Mouse (Mus musculus) urinary bladder, adult 18-20 months (tissue): ENCODE data around the gene Mlycd.

ENCODE experiments used
- DNase-seq, 2 experiments: peaks; one replicate each; pipeline ENCODE4 v3.0.0; 2022; ENCODE audit warnings: low spot score in 2 of 2, mixed read lengths in 2 of 2

Gene Mlycd

DNA sequence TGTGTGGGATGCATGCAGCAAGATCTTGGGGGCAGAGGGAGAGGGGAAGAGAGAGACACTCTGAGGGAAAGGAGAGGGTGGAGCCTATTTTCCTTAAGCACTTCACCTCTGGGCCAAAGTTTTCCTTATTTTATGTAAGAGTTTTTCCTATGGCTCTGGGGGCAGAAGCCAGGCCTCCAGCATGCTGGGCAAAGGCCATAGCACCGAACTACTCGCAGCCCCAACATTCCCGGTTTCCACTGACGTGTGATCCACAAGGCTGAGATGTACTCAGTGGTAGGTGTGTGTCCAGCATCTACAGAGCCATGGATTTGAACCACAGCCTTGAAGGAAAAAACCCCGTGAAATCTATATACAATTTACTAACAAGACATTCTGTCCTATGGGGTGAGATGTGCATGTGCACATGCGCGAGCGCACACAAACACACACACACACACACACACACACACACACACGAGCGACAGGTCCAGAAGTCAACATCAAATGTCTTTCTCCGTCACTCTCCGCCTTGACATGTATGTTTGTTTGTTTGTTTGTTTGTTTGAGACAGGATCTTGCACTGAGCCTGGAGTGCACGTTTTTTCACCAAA lies 39.0 kb downstream of the Mlycd start, which contains the start of gene Osgin1:
TSS of gene Osgin1 (plus strand) at position 543 of the 593 bp plus-strand sequence.
- no peak for DNase-seq

DNA sequence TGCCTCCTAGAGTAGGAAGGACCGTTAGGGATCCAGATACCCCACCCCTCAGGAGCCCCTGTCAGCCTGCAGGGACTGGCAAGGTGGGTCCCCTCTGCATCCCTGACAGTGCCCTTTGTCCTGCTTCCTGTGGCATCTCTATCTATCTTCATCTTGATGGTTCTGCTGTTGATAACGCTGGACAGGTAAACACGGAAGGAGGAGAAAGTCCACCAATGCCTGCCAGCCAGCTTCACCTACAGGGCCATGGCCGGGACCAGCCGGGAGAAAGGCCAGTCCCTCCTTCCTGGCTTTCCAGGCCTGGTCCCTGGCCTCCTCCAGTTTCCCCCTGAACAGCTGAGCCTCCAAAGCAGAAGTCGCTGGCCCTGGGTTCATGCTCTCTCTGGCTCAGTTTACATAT lies 39.9 kb downstream of the Mlycd start:
- no peak for DNase-seq

DNA sequence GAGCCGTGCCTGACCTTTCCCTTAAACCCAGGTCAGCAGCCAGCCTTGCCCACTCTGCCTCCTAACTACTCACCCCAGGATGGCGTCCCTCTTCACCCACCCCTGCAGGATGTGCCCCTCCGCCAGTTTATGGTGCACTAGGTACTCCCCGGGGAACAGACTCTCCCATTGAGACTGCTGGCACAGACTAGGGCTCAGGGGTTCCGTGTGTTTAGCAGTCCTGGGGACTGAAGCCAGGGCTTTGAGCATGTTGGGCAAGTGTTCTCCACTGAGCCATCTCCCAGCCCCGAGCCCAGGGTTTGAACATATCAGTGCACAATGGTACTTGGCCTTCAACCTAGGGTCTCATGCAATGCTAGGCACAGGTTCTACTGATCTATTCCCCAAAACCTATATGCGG lies 40.8 kb downstream of the Mlycd start:
- no peak for DNase-seq

DNA sequence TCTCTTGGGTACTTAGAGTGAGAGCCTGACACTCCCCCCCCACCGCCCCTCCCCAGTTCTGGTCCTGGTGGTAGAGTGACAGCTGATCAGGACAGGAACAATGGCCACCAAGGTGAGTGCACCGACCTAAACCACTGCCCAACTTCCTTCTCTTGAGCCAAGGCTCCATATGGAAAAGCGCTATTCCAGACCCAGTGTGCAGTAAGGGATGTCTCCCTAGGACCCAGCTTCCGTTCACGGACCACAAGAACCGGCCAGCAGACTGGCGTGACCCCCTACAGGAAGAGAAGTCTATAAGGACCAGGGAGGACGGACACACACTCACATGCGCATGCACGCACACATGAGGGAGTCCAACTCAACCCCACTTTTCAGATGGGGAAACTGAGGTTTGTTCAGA lies 41.7 kb downstream of the Mlycd start:
- no peak for DNase-seq

DNA sequence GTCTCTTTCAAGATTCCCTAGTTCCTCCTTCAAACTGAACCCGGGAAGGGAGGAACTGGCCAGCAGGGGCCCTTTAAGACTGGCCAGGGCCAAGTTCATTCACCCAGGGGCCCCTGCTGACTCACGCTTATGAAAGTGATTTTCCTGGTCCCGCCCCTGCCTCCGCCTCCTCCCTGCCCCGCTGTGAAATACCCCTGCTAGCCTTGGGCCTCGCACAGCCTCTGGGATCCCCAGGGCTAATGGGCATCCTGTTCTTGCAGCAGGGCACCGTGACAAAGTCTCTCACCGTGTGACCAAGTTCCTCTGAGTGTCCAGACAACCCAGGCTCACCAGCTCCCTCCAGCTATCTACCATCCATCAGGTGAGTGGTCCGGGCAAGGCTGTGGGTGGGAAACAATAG lies 42.3 kb downstream of the Mlycd start:
- peak; percentile 92 to 93 for DNase-seq

DNA sequence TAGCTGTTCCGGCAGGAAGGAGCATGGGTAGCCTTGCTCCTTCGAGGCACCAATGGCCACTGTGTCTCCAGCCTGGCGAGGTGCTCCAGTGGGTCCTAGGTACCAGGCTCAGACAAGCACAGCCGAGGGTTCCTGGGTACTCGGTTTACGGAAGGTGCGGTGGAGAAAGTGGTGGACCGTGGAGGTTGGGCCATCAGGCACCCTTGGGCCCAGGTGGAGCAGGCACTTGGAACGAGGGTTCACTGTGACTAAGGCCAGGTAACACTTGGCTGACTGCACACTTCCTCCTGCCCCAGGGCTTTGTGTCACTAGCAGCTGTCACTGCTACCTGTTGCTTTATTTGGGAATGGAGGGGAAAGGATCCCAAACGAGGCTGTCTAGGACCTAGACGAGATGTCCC lies 42.8 kb downstream of the Mlycd start:
- DNase-seq = no peak

DNA sequence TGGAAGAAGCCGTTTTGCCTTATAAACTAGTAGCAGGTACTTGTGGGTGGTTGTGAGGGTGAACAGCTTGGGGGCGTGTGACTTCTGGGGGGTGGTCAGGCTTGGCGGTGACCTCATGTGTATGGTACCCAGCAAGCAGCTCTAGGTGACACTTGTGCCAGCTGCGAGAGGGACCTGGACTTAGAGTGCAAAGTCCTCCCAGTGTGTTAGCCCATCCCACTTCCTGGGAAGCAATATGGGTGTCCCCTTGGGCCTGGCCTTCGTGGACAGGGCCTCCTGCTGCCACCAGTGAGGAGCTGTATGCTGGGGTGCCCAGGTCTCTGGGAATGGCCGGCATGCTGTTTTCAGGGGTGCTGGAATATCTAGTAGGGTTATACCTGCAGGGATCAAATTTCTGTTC lies 44.2 kb downstream of the Mlycd start:
- DNase-seq = no peak

DNA sequence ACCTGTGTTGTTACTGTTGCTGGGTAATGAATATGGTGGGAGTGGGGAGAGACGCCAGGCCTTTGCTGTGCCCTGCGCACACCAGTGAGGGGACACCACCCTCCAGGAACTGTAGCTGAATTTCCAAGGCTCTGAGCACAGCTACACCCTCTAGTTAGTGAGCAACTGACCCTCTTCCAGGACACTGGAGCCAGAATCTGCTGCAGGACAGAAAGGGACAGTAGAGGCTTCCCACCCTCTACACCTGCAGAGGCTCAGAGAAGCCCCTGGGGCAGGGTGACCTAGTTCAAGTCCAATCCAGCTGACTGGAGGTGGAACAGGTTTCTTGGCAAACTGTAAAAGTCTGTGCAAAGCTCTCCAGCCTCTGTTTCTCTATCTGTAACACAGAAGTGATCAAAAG lies 44.7 kb downstream of the Mlycd start:
- no peak for DNase-seq

DNA sequence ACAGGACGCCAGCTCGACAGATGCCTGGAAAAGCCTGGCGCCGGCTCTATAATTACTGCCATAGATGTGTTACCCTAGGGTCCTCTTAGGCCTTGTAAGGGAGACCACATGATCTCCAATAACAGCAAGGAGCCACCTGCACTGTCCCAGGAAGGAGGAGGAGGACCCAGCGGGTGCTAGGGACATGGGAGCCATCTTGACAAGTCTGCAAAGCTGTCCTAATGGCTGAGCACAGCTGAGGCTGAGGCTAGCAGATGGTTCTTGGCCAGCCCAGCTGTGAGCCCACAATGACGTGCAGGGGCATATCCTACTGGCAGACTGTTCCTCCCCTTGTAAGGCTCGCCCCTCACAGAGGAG lies 45.2 kb downstream of the Mlycd start:
- no peak for DNase-seq

DNA sequence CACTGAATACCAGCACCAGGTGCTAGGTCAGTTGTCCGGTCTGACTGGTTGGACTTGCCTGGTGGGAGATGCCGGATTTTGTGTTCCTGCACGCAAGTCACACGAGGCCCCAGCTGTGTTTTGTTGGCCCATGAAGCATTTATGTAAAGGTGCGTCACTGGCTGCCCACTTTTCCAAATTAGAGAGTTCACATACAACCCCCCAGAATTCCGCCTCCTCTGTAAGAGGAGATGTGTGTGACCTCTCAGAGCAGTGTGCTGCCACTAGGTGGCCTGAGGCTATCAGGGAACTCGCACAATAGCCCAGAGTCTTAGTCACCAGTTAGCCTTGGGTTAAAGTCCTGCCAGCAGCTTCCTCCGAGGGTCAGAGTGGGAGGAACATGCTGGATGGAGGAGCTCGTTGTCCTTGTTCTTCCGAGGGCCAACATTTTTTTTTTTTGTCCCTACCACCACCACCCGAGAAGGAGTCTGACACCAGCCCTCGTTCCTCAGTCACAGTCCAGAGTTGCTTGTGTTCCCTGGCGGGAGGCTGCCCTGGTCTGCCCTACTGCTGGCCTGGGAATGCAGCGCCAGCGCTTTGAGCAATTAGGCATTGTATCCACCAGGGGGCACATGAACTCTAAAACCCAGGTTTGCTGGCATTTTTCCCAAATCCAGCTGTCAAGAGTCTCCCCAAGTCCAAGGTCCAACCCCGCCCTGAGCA lies 45.7 kb downstream of the Mlycd start:
- DNase-seq = peak; percentile 72 to 80

DNA sequence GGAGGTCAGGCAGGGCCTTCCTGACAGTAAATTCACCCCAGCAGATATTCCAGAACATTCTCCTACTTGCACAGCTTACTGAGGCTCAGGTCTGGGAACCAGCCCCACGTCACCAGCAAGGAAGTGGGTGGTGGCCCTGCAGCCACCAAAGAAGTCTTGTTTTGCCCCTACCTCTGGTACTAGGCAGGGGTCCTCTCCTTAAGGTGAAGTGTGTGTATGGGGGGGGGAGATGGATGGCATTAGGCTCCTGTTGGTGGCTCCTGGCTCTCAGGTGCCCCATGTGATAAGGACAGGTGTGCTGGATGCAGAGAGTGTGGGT lies 46.2 kb downstream of the Mlycd start:
- no peak for DNase-seq

DNA sequence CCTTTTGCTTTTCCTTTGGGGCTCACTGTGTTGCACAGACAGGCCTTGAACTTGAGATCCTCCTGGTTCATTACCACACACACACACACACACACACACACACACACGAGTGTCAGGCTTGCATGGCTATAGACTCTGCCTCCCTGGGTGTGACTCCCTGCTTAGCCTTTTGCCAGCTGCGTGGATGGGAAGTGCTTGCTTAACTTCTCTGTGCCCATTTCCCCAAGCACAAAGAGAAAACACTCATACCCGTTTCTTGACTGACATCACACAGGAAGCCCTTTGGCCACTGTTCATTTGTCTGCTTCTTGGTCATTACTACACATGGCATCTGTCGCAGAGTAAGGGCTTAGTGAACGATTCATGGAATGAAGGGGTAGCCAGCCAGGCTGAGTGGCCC lies 47.3 kb downstream of the Mlycd start:
- no peak for DNase-seq

DNA sequence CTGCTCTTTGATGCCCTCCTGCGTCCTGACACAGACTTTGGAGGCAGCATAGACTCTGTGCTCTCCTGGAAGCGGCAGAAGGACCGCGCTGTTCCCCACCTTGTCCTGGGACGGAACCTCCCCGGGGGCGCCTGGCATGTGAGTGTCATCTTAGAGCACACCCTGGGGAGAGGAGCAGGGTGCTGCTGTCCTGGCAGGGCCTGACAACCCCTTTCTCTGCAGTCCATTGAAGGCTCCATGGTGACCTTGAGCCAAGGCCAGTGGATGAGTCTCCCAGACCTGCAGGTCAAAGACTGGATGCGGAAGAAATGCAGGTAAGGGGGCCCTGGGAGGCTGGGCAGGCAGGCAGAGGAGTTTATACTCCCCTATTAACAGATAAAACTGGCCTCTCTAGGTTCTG lies 48.3 kb downstream of the Mlycd start:
- no peak for DNase-seq

DNA sequence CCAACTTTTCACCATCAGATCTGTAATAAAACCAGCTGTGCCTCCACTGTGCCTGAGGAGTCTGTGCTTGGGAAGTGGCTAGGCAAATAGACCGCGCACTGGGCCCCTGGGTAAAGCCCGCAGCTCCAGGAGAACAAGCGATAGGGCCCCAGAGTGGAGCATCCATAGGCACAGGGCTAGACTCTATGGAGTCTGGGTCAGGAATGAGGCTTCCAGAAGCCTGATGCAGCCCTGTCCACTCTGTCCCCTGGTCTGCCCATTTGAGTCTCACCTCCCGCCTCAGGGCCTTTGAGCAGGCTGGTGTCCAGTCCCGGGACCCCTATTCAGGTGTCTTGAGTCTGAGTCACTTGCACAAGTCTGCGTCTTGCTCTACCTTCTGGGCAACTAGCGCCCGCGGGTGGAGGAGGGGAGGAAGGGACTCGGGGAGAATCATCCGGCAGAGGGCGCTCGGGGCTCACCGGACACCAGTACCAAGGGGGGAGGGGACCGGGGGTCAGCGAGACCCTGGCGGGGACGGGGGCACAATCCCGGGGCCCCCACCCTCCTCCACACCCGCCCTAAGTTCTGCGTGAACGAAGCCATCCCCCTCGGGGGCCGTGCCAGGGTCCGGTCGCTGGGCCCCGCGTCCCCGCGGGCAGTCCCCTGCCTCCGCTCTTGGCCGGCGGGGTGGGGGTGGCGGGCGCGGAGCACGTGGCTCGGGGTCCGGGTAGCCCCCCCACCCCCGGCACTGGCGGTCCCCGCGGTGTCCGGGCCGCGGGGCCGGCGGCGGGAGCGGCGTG lies 51.7 kb downstream of the Mlycd start, which contains the start of gene Necab2:
TSS of gene Necab2 (plus strand) at position 509 of the 779 bp plus-strand sequence.
- peak; percentile 70 to 89 for DNase-seq

DNA sequence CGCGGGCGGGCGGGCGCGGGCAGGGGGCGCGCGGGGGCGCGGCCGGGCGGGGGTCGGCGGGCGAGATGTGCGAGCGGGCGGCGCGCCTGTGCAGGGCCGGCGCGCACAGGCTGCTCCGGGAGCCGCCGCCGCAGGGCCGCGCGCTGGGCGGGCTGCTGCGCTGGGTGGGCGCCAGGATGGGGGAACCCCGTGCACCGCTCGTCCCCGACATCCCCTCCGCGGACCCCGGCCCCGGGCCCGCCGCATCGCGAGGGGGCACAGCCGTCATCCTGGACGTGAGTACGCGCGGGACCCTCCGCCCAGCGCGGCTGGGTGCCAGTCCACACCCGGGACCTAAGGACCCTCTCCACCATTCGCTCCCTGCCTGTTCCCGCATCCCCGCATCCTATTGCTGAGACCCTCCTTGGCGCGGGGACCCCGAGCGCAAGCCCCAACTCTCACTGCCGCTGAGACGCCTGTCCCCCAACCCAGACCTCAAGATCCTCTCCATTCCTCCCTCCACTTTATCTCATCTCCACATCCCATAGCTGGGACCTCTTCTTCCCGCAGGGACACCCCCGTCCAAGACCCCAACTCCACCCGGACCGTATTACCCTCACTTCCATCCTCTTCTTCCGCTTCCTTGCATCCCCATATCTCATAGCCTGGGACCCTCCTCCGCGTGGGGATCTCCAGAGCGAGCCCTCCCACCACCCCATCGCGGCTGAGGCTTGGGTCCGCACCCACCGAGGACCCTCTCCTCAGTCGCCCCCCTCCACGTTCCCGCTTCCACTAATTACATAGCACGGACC lies 52.5 kb downstream of the Mlycd start:
- no peak for DNase-seq

DNA sequence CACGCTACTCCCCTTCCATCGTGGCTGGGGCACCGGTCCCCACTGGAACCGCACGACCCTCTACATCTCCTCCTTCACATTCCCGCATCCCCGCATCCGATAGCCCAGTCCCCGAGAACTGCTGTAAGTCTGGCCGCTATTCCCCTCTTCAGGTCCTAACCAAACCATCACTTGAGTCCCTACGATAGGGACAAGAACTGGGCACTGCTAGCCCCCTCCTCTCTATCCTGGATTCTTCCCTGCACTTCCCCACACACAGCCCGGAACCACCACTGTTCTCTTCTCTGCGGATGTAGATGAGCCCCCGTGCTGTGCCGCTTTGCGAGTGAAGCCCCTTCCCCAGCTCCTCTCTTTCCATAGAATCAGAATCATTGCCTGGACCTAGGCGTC lies 53.1 kb downstream of the Mlycd start:
- no peak for DNase-seq

DNA sequence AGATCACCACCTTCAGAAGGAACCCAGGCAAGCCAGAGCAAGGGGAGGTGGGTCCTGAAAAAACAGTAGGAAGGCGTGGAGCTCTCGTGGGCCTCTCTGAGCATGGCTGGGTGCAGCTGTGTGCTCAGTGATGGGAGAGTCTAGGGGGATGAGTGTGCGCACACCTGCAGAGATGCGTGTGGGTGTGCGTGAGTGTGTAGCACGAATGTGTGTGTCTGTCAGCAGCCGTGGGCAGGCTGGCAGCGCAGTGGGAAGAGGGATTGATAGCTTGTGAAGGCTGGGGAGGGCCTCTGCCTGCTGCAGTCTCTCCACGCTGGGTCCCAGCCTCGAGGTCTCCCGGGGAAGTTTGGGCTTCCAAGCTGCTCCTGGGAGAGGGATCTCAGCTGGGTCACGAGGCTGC lies 54.9 kb downstream of the Mlycd start:
- DNase-seq = no peak

DNA sequence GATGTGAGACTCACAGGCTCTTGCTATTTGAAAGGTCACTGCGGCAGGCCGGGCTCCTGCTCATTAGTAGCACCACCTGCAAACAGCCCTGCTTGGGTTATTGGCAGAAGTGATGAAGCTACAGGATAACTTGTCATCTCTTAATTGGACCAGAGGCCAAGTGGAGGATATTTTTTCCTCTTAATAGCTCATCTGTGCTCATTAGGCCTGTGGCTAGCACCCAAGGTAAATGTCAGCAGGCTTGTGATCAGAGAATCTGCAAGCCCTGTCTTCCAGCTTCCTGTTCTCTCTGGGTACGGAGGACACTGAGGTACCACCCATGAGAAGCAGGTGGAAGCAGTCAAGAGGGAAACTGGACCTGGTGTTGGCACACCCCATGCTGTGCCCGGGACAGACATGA lies 56.5 kb downstream of the Mlycd start:
- DNase-seq = no peak

DNA sequence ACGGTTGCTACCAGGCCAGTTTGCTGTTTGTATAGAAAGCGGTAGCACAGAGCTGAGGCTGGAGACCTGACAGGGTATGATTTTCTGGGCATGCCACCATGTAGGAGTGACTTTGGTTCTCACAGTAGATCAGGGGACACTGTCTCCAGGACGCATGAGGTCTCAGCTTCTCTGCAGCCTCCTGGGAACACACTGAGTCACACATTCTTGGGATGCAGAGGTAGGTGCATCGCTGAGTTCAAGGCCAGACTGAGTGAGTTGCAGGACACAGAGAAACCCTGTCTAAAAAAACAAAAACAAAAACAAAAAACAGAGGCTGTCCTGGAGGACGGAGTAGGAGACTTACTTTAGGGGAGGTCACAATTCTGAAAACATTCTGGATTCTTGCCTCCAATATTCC lies 58.2 kb downstream of the Mlycd start:
- DNase-seq = no peak

DNA sequence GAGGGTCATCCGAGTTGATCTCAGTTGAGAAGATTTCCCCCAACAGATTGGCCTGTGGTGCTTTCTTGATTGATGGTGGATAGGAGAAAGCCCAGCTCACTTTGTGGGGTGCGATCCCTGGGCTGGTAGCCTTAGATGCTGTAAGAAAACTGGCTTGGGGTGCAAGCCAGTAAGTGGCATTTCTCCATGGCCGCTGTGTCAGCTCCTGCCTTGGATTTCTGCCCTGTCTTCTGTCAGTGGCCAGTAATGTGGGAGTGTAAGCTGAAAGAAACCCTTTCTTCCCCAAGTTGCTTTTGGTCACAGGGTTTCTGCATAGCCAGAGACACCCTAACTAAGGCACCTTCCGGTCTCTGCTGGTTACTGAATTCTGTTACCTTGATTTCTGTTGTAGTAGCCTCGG lies 61.4 kb downstream of the Mlycd start:
- DNase-seq = no peak

DNA sequence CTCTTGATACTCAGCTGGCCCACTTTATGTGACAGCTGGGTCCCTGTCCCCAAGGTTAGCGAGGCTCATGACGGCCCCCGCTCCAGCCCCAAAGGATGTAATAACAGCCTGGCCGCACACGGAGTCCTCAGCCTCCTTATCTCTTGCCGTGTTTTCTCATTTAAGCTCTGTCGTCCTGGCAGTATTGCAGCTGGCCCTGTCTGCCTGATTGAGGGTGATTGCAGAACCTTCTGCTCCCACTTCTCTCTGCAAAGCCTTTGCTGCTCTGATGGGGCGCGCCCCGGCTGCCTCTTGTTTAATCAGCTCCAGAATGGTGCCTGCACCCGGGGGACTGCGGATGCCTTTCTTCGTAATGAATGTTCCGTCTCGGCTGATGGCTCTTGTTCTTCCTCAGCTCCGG lies 65.0 kb downstream of the Mlycd start:
- no peak for DNase-seq
